Mouse (Mus musculus): Measurements from ENCODE around the gene Vangl1.

DNA sequence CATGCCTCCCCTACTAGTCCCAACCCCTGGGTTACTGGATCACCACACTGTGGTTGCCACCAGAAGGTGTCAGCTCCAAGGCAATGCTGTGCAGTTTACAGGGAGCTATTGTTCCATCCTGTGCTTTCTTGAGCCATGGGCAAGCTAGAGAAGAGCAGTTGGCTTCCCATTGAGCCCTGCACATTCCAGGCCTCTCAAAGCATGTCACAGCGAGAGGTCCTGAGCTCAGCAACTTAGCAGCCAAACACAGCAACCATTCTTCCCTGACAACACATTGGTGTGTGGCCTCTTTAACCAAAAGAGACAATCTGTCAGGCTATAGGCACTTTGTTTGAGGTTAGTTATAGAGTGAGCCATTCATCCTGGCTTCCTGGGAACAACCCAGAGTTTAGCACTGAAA lies 78.9 kb downstream of the Vangl1 start:
- no peak for TF ChIP-seq USF1 (IDR thresholded peaks at IDR 0.05; ENCODE audit: low read depth)
- TF ChIP-seq CTCF (IDR thresholded peaks at IDR 0.05; ENCODE audit: control insufficient read depth, insufficient read depth, insufficient read length), result no peak
